Mouse (Mus musculus) E14TG2a.4 (cell line): Measurements from ENCODE around the gene Bpgm.

ENCODE experiments used
- H3K27me3 ChIP-seq: 2 replicates; pipeline ENCODE4 v1.6.1; 2014; ENCODE audit warnings: low read length, control low read depth; ENCODE audit not compliant: insufficient read depth
- H3K36me3 ChIP-seq: 2 replicates; pipeline ENCODE4 v1.6.1; 2014; ENCODE audit warnings: low read length, control low read depth; ENCODE audit not compliant: insufficient read depth
- H3K4me1 ChIP-seq: replicated peaks from 2 replicates; pipeline ENCODE4 v1.6.1; 2014; ENCODE audit warnings: low read depth, low read length, control low read depth
- H3K4me3 ChIP-seq: replicated peaks from 2 replicates; pipeline ENCODE4 v1.5.1; 2014; ENCODE audit warnings: mild to moderate bottlenecking, low read length
- H3K9me3 ChIP-seq: 2 replicates; pipeline ENCODE4 v1.6.1; 2014; ENCODE audit warnings: low read length, control low read depth
- CTCF ChIP-seq: conservative IDR thresholded peaks from 2 replicates; pipeline ENCODE4 v1.5.1; 2014; ENCODE audit warnings: low read length
- NANOG ChIP-seq: IDR thresholded peaks from 2 replicates; pipeline ENCODE4 v1.6.1; 2014; ENCODE audit warnings: borderline replicate concordance, low read length, mixed read lengths
- POU5F1 ChIP-seq: IDR thresholded peaks from 2 replicates; pipeline ENCODE4 v1.6.1; 2014; ENCODE audit warnings: low read length, borderline replicate concordance

Gene Bpgm

DNA sequence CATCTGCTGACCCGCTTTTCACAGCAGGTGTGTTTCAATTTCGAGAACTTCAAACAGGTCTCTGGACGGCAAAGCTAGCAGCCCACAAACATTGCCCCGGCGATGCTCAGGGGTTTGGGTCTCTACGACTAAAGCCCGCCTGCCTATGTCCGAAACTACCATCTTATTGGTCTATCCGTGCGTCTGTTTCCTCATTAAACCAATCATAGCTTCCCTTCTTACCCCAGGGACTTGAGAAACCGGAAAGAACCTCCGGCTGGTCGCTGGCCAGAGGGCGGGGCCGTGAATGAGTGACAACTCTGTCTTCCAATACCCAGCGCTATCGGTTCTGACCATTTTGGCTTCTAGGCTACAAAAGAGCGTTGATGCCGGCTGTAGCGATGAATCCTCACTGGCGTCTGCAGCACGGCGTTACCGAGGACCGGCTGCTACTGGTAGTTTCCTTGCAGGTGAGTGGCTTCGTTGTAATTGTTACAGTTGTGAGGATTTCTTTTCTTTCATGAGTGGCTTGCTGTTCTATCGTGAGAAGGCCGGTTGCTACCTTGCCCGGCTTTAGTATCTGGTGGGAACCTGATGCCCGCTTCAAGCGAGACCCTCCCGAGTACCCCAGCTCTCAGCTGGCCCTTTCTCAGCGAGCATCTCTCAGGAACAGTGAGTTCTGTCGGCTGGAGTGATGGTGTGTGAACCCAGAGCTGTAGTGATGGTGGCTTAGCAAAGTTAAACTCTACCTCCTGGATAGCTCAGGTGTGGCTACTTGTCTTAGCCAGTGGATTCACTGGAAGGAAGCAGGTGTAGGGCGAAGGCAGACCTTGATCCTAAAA lies at the start of gene Bpgm:
Gene Bpgm (plus strand): TSS at position 234 of the 821 bp plus-strand sequence.
- Histone ChIP-seq H3K4me3 (peak within 1 kb of the TSS; percentile 82), H3K9me3 (no peaks in the 10 kb centered on the region), H3K27me3 (no peaks in the 10 kb centered on the region), H3K4me1 (peaks cover 23% of the 10 kb centered on the region), H3K36me3 (no peaks in the 10 kb centered on the region)
- no peak for TF ChIP-seq POU5F1
- no peak for TF ChIP-seq NANOG
- TF ChIP-seq CTCF, result no peak

DNA sequence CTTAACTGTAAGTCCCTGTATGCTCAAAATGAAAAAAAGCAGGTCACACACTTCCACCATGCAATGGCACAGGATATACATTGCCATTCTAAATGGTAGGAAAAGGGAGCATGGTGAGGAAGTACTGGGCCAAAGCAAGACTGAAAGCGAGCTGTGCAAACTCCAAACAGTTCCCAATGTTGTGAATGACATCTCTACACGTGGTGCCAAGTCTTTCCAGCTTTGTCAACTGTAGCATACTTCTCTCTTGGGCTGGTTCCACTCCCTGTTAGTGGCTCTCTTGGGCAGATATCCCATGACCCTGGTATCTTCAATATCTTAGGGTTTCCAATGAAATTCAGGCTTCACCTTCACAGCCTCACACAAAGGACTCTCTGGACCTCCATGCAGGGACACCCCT lies 37.0 kb upstream of the Bpgm start:
- no peak overlapping the region for H3K4me3 ChIP-seq
- H3K4me1 ChIP-seq, result no peaks in the 10 kb centered on the region
- TF ChIP-seq NANOG (no peak), POU5F1 (no peak), CTCF (no peak)
- H3K9me3 ChIP-seq, result 0 out of 2 replicates have a peak, but pooled peaks cover 8% of the 10 kb centered on the region
- H3K27me3 ChIP-seq, result no peaks in the 10 kb centered on the region; the same call in 1 of the 2 replicates
- no peaks in the 10 kb centered on the region for H3K36me3 ChIP-seq

DNA sequence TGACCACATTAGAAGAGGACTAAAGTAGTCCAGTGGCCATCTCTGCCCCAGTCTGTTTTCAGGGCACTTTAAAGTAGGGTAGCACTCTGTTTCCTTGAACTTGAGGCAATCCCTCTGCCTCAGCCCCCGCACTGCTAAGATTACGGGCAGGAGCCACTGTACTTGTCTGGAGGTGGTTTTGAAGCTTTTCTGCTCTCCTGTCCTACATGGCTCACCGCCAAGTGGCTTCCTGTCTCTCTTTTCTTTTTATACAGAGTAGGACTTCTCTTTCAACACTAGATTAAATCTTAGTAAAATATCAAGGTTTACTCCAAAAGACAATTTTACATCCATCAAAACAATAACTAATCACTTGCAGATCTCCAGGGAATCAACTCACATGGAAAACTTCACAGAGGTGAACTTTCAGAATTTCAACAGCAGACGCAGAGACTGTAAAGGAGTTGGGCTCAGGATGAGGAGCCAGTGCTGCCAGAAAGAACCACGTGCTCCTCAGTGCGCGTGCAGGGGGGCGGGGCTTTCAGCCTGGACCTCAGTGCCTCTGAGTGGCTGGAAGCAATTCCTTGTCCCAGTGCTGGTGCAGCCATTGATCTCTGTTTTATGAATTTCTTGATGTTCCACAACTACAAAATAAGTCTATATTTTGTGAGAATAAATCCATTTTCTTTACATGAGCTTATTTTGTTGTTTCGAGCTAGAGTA lies 34.3 kb upstream of the Bpgm start:
- no peaks in the 10 kb centered on the region for H3K36me3 ChIP-seq
- no peaks in the 10 kb centered on the region for H3K9me3 ChIP-seq
- no peak for TF ChIP-seq NANOG
- no peak for TF ChIP-seq POU5F1
- TF ChIP-seq CTCF, result no peak

DNA sequence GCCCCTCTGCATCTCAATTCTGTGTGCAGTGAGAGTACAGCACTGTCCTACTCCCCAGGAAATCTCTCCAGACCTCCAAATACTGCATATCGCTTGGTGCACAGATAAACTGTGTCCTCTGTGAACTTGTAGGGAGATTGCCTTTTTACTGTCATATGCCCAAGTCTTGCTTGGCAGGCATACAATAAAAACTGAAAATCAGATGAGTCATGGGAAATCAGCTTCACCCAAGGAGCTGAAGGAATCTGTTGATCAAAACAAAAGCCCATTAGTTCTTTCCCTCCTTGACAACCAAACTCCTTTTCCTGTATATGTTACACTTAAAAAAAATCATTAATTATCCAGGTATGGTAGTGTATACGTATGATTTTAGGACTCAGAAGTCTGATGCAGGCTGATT lies 32.2 kb upstream of the Bpgm start:
- H3K27me3 ChIP-seq, result no peaks in the 10 kb centered on the region; the same call in 1 of the 2 replicates
- H3K4me1 ChIP-seq, result no peaks in the 10 kb centered on the region
- TF ChIP-seq NANOG (no peak), CTCF (no peak), POU5F1 (no peak)
- H3K9me3 ChIP-seq, result no peaks in the 10 kb centered on the region
- no peaks in the 10 kb centered on the region for H3K36me3 ChIP-seq
- no peak overlapping the region for H3K4me3 ChIP-seq

More for the DNA sequence above, 34.3 kb upstream of the Bpgm start:
- Histone ChIP-seq H3K27me3 (no peaks in the 10 kb centered on the region; the same call in 1 of the 2 replicates), H3K4me3 (no peak overlapping the region), H3K4me1 (no peaks in the 10 kb centered on the region)

DNA sequence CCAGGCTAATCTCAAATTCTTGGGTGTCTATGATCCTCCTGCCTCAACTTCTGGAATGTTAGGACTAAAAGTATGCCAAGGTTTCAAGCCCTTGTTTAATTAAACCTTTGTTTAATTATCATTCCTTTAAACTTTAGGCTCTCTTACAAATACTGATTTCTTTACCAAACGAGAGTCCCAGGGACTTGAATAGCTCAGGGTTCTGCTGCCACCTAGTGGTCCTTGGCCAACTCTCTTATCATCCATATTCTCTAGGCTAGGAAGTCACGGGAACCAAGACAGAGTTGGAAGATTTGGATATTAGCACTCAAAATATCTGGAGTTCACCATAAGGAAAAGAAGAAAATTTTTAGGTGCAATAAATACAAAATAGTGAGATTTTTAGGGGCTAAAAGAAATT lies 28.0 kb upstream of the Bpgm start:
- TF ChIP-seq NANOG (no peak), CTCF (peak; percentile 73)
- H3K36me3 ChIP-seq, result no peaks in the 10 kb centered on the region
- no peaks in the 10 kb centered on the region for H3K9me3 ChIP-seq

DNA sequence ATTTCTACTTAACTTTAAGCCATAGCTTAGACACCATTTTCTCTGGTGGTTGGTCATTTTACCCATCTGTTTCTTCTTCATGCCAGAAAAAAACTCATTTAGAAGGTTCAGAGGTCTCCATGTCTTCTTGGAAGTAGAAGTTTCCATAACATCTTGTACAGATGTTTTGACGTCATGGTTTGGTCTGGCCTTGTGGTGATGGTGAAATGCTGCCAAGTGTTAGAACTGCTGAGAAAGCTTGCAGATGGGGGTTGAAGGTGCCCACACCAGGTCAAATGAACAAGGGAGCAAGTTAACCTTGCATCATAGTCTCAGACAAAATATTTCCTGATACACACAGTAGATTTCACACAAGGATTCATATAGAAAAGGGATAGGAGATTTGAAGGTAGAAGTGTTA lies 27.3 kb upstream of the Bpgm start:
- no peak overlapping the region for H3K4me3 ChIP-seq
- no peak for TF ChIP-seq POU5F1
- no peak for TF ChIP-seq CTCF
- no peak for TF ChIP-seq NANOG
- no peaks in the 10 kb centered on the region for H3K9me3 ChIP-seq
- H3K36me3 ChIP-seq, result no peaks in the 10 kb centered on the region
- H3K4me1 ChIP-seq, result no peaks in the 10 kb centered on the region
- 0 out of 2 replicates have a peak, but pooled peaks cover 7% of the 10 kb centered on the region for H3K27me3 ChIP-seq

More for the DNA sequence above, 28.0 kb upstream of the Bpgm start:
- no peaks in the 10 kb centered on the region for H3K4me1 ChIP-seq
- H3K4me3 ChIP-seq, result no peak overlapping the region
- 0 out of 2 replicates have a peak, but pooled peaks cover 7% of the 10 kb centered on the region for H3K27me3 ChIP-seq

DNA sequence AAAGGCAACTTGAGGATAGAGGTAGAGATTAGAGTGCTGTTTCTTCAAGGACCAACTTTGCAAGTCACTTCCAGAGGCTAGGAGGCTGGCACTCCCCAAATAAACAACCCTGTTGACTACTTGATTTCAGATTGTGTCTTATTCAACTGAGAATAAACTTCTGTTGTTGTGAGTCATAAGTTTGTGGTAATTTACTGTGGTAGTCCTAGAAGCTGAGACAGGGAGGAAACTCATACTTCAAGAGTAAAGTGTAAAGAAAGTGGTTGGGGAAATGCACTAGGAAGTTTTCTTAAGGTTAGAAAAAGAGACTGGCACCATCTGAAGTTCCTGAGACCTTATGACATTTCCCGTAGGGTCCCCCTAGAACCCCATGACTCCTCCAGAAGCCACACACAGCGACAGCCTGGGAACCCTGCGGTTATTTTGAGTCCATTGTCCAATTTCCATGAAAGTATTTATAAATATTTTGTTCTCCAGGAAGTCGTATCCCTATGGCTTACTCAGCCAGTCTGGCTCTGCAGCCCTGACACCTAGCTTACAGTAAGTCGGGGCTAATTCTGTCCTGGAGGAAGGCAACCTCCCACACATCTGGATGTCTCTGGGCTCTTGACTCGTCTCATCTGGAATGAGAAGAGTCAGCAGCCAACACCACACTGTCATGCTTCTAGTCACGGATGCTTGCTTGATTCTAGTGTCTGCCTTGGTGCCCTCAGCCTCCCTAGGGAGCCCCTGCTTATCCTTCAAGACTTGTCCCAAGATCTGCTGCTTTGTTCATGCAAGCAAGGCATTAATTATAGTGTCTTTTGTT lies 22.8 kb upstream of the Bpgm start:
- no peaks in the 10 kb centered on the region for H3K4me1 ChIP-seq
- H3K36me3 ChIP-seq, result no peaks in the 10 kb centered on the region
- H3K27me3 ChIP-seq, result 0 out of 2 replicates have a peak, but pooled peaks cover 11% of the 10 kb centered on the region
- H3K4me3 ChIP-seq, result no peak overlapping the region
- H3K9me3 ChIP-seq, result no peaks in the 10 kb centered on the region
- TF ChIP-seq NANOG (no peak), POU5F1 (no peak), CTCF (no peak)

DNA sequence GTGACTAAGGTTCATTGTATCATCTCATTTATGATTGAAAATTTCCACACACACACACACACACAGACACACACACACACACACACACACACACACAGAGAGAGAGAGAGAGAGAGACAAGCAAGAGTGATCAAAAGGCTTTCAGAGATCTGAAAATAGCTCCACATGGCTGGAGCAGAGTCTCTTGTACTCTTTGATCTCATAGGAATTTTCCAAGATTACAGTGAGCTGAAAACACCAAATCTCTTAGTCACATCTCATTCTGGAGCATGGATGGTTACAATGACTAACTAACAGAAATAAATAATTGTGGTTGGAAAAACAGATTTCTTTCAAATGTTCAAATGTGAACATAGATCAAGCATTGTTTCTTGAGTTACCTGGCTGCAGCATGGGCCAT lies 16.6 kb upstream of the Bpgm start:
- TF ChIP-seq POU5F1 (no peak), NANOG (no peak), CTCF (no peak)
- H3K27me3 ChIP-seq, result 0 out of 2 replicates have a peak, but pooled peaks cover 4% of the 10 kb centered on the region
- no peaks in the 10 kb centered on the region for H3K9me3 ChIP-seq
- H3K4me1 ChIP-seq, result no peaks in the 10 kb centered on the region
- no peaks in the 10 kb centered on the region for H3K36me3 ChIP-seq
- H3K4me3 ChIP-seq, result no peak overlapping the region
